Mouse (Mus musculus) C2C12 (cell line): ENCODE data around the gene Acap1. TPM values are rescaled to one million over a fixed set of nuclear protein-coding genes. Genes with fewer than 3 reads are reported as not detected.

Source experiments
- H3K27me3 ChIP-seq: one replicate; pipeline ENCODE4 v1.6.1; 2011; ENCODE audit not compliant: control insufficient read depth, insufficient read depth, insufficient read length
- H3K36me3 ChIP-seq: one replicate; pipeline ENCODE4 v1.6.1; 2011; ENCODE audit not compliant: control insufficient read depth, insufficient read depth
- H3K4me3 ChIP-seq: one replicate; pipeline ENCODE4 v1.5.1; 2011; ENCODE audit warnings: mild to moderate bottlenecking, control low read depth; ENCODE audit not compliant: poor library complexity, insufficient read depth, severe bottlenecking
- H3K79me2 ChIP-seq: one replicate; pipeline ENCODE4 v1.6.1; 2011; ENCODE audit not compliant: control insufficient read depth, insufficient read depth
- H3K79me3 ChIP-seq: one replicate; pipeline ENCODE4 v1.6.1; 2011; ENCODE audit warnings: low read depth, control low read depth
- H3ac ChIP-seq: one replicate; pipeline ENCODE3; 2011; ENCODE audit warnings: low read depth; ENCODE audit not compliant: control insufficient read depth, insufficient read length
- CEBPB ChIP-seq: IDR thresholded peaks from one replicate; pipeline ENCODE4 v1.6.1; 2011; ENCODE audit warnings: low read depth, mild to moderate bottlenecking, control low read depth, moderate library complexity
- CTCF ChIP-seq: IDR thresholded peaks from one replicate; pipeline ENCODE4 v1.5.1; 2011; ENCODE audit not compliant: control insufficient read depth, insufficient read depth, insufficient read length
- FOSL1 ChIP-seq: IDR thresholded peaks from one replicate; pipeline ENCODE4 v1.8.0; 2011; ENCODE audit warnings: mild to moderate bottlenecking, low read length; ENCODE audit not compliant: poor library complexity, insufficient read depth, severe bottlenecking
- MAX ChIP-seq: IDR thresholded peaks from one replicate; pipeline ENCODE4 v1.6.1; 2011; ENCODE audit warnings: mild to moderate bottlenecking, control low read depth
- MYOD1 ChIP-seq: IDR thresholded peaks from one replicate; pipeline ENCODE4 v1.6.1; 2011; ENCODE audit warnings: low read depth; ENCODE audit not compliant: control insufficient read depth, insufficient read length
- MYOG ChIP-seq: IDR thresholded peaks from one replicate; pipeline ENCODE4 v1.6.1; 2011; ENCODE audit not compliant: control insufficient read depth, insufficient read length; ENCODE audit errors: extremely low read depth
- USF1 ChIP-seq: IDR thresholded peaks from one replicate; pipeline ENCODE4 v1.6.1; 2011; ENCODE audit warnings: low read depth, mild to moderate bottlenecking, control low read depth, moderate library complexity
- polyA plus RNA-seq: library from polyadenylated mRNA; unstranded; fragments of >200 nt; fragmentation: generic; extraction: Trizol; gene quantifications from one replicate; pipeline ENCODE4 v1.2.1, GENCODE M21; 2012; ENCODE audit warnings: missing spikeins

The Acap1 gene
- polyA plus RNA-seq, 1 experiment: 0.21 TPM

DNA sequence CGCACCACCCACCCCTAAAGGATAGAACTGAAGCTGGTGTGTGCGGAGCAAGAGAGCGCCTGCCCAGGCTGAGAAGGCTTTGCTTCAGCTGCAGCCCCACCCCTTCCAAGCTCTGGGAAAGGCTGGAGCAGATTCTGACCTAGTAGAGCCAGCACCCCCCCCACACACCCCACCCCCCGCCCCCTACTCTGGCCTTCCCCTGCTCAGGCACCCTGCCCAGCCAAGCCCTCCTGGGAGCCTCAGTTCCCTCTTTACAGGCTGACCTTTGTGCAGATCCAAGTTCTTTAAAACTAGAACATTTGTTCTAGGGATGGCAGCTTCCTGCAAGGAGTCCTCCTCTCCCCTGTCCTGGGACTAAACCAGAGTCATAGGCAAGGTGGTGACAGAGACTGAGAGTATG lies 42.0 kb upstream of the Acap1 start:
- Histone ChIP-seq H3K79me3 (no peaks in the 10 kb centered on the region), H3K27me3 (peaks cover 52% of the 10 kb centered on the region), H3ac (no peak overlapping the region), H3K79me2 (no peaks in the 10 kb centered on the region), H3K4me3 (no peak overlapping the region), H3K36me3 (no peaks in the 10 kb centered on the region)
- no peak for TF ChIP-seq CEBPB
- TF ChIP-seq MYOG: no peak
- no peak for TF ChIP-seq FOSL1
- no peak for TF ChIP-seq USF1
- no peak for TF ChIP-seq MAX
- no peak for TF ChIP-seq MYOD1
- TF ChIP-seq CTCF: no peak

DNA sequence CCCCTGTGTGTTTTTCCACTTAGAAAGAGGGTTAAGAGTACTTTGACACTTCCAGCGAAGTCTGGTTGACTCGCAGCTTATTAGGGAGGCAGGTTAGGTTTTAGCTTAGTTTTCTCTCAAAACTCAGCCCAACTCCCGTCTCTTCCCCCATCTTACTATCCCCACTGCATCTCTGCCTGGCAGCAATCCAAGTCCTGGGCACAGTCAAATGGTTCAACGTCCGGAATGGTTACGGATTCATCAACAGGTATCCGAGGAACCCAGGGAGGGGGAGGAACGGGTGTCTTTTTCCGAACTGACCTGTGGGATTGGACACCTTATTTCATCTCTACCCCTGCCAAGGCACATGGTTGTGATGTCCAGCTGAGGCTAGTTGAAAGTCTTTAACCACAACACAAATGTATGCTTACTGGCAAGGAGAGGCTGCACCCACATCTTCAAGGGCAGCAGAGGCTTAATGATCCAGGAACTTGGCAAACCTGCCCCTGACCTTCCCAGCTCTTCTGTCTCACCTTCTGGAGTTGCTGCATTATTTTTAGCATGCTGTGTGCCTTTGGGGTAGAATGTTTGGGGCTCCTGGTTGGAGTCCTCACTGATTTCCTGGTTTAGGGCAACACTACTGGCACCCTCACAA lies 41.5 kb upstream of the Acap1 start:
- H3K36me3 ChIP-seq: no peaks in the 10 kb centered on the region
- no peaks in the 10 kb centered on the region for H3K79me2 ChIP-seq
- H3K79me3 ChIP-seq: no peaks in the 10 kb centered on the region
- no peak for TF ChIP-seq MAX
- no peak for TF ChIP-seq CEBPB
- TF ChIP-seq MYOG: no peak
- TF ChIP-seq FOSL1: no peak
- no peak for TF ChIP-seq MYOD1
- no peak for TF ChIP-seq CTCF
- TF ChIP-seq USF1: no peak
- H3K27me3 ChIP-seq: peaks cover 52% of the 10 kb centered on the region
- H3ac ChIP-seq: no peak overlapping the region
- H3K4me3 ChIP-seq: no peak overlapping the region

DNA sequence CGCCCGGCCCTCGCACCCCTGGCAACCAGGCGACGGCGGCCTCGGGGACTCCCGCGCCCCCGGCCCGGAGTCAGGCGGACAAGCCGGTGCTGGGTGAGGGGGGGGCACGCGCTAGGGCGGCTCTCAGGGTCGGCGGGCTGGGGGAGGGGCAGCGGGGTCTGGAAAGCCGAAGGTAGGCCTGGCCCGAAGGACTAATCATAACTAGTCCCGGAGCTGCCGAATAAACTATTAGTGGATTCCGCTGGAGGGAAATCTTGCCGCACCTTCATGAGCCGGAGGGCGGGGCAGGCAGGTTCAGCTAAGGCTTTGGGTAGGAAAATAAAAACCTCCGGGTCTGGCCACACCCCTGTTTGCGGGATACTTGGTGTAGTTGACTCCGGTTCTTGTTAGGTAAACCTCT lies 40.8 kb upstream of the Acap1 start:
- no peaks in the 10 kb centered on the region for H3K36me3 ChIP-seq
- H3K4me3 ChIP-seq: no peak overlapping the region
- TF ChIP-seq CTCF (no peak), CEBPB (no peak), MAX (no peak), FOSL1 (no peak), USF1 (no peak), MYOD1 (no peak)
- H3K79me2 ChIP-seq: no peaks in the 10 kb centered on the region
- H3ac ChIP-seq: no peak overlapping the region
- no peaks in the 10 kb centered on the region for H3K79me3 ChIP-seq
- H3K27me3 ChIP-seq: peaks cover 52% of the 10 kb centered on the region

DNA sequence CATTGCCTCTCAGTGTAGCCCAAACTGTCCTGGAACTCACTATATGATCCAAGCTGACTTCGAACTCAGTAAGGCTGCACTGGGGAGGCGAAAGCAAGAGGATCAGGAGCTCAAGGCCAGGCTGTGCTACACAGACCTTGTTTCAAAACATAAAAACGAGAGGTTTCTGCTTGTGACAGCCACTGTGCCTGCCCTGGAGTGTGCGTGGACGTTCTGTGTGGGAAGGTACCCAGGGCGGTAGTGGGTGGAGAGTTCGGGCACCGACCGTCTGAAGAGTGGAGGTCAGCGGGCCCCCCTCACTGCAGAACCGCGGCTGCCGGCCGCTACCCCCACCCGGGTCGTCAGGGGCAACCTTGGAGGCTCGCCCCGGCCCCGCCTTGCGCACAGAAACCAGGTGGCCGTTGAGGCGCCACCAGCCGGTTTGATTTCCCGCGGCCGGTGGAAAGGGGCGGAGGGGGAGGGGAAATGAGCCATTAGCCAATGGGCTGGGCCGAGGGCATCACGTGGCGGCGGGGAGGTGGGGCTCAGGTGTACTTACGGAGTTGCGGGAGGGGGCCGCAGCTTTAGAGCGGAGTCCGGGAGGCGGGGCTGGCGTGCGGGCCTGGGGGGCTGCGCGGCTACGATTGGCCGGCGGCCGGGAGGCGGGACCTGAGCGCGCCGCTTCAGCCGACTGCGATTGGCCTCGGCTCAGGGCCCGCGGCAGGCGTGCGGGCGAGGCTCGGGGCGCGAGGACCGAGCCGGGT lies 40.0 kb upstream of the Acap1 start, which contains the start of gene Ybx2:
TSS of gene Ybx2 (plus strand) at position 660 of the 743 bp plus-strand sequence.
- H3K27me3 ChIP-seq: peaks cover 46% of the 10 kb centered on the region
- no peaks in the 10 kb centered on the region for H3K36me3 ChIP-seq
- H3ac ChIP-seq: no peak within 1 kb of the TSS
- no peaks in the 10 kb centered on the region for H3K79me3 ChIP-seq
- no peak for TF ChIP-seq CEBPB
- TF ChIP-seq USF1: peak; percentile 86
- TF ChIP-seq MYOD1: no peak
- H3K4me3 ChIP-seq: no peak within 1 kb of the TSS
- no peaks in the 10 kb centered on the region for H3K79me2 ChIP-seq

DNA sequence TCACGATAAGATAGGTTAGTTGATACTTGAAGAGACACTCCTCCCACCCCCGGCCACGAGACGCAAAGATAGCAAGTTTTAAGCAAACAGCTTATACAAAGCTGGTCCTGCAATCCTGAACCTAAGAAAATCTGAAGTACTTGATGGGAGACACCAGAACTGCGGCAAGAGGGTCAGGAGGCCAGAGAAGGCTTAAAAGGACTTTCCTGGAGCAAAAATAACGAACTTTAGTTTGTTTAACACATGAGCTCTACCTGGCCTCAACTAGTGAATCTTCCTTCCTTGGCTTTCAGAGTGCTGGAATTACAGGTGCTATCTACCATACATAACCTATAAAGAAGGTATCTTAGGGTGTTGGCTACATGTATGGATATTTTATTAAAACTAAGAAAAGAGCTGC lies 39.3 kb upstream of the Acap1 start:
- no peak overlapping the region for H3ac ChIP-seq
- TF ChIP-seq FOSL1: no peak
- no peak for TF ChIP-seq CTCF
- no peak for TF ChIP-seq MYOD1
- no peak for TF ChIP-seq MAX
- no peak for TF ChIP-seq CEBPB
- no peak for TF ChIP-seq USF1
- no peak for TF ChIP-seq MYOG
- no peaks in the 10 kb centered on the region for H3K79me2 ChIP-seq
- no peak overlapping the region for H3K4me3 ChIP-seq
- H3K27me3 ChIP-seq: peaks cover 44% of the 10 kb centered on the region
- no peaks in the 10 kb centered on the region for H3K36me3 ChIP-seq
- no peaks in the 10 kb centered on the region for H3K79me3 ChIP-seq
